Comparison of ENCODE assay signal across 9 mouse cellular contexts in genomic region chrX:73774802-73775483, GRCm38 (mm10). TPM values are rescaled to one million over a fixed set of nuclear protein-coding genes. Genes with fewer than 3 reads are reported as not detected.
A peak's percentile ranks its signal among the peaks of the same experiment; 100 is the strongest.
DNase-seq lines count a peak whose midpoint lies in the region; ATAC-seq and TF ChIP-seq lines count a peak whose summit lies in the region.
"Had no signal": no experiment of that assay in that cellular context is flagged by ENCODE, and none has a peak within 500 bp of the region (broad histone marks: within the 10 kb centered on the region; RNA-seq: fewer than 3 reads in every experiment).

No protein-coding gene starts in this region.

- H3K9ac ChIP-seq in liver, postnatal 0 days (replicated peaks), result no peak overlapping the region
- H3K9ac ChIP-seq in liver, embryonic 11.5 days (ENCODE audit: low read depth, low read length), result no peak overlapping the region
- H3K9ac ChIP-seq in heart, embryonic 15.5 days, result peak overlapping the region; percentile 56

- no peak for TF ChIP-seq EP300 in liver, postnatal 0 days (IDR thresholded peaks at IDR 0.05; ENCODE audit: low read depth)

- WGBS in liver, postnatal 0 days (ENCODE audit: insufficient replicate concordance), result 67% methylated on average over 10 of the region's 10 CpGs
- WGBS in liver, embryonic 11.5 days, result 81% methylated on average over 10 of the region's 10 CpGs
- WGBS in heart, embryonic 15.5 days, result 51% methylated on average over 10 of the region's 10 CpGs
- WGBS in olfactory bulb, adult 2 months, result 70% methylated on average over 10 of the region's 10 CpGs

- H3K4me2 ChIP-seq in liver, postnatal 0 days (ENCODE audit: low read depth, low read length), result no peak overlapping the region
- no peak overlapping the region for H3K4me2 ChIP-seq in liver, embryonic 11.5 days
- peak overlapping the region; percentile 57 for H3K4me2 ChIP-seq in heart, embryonic 15.5 days

- ATAC-seq in liver, postnatal 0 days, result peak; percentile 26
- ATAC-seq in liver, embryonic 11.5 days (replicated peaks; ENCODE audit: low FRiP score), result no peak; the same call in 1 of the 2 replicates
- peak; percentile 61 for ATAC-seq in heart, embryonic 15.5 days (replicated peaks; ENCODE audit: insufficient number of reproducible peaks, insufficient read depth, low FRiP score, low read depth)

- H3K27me3 ChIP-seq in liver, postnatal 0 days (ENCODE audit: insufficient read depth, low read length), result no peaks in the 10 kb centered on the region
- peaks cover 5% of the 10 kb centered on the region; the same call in 1 of the 2 replicates for H3K27me3 ChIP-seq in liver, embryonic 11.5 days (replicated peaks; ENCODE audit: control insufficient read depth, insufficient read depth, low read length)
- H3K27me3 ChIP-seq in heart, embryonic 15.5 days, result no peaks in the 10 kb centered on the region

- no peak for DNase-seq in liver, postnatal 0 days
- DNase-seq in liver, embryonic 11.5 days (ENCODE audit: low spot score), result no peak
- peak; percentile 9 to 52 for DNase-seq in kidney, postnatal 25 days
- no peak for DNase-seq in cerebellum, postnatal 14 days
- DNase-seq in right cerebral cortex, adult 18-20 months, result no peak
- no peak for DNase-seq in adipocyte (ENCODE audit: low spot score)

- no peaks in the 10 kb centered on the region for H3K9me3 ChIP-seq in liver, postnatal 0 days (ENCODE audit: low read length)
- no peaks in the 10 kb centered on the region for H3K9me3 ChIP-seq in liver, embryonic 11.5 days (ENCODE audit: control insufficient read depth, low read length)
- no peaks in the 10 kb centered on the region for H3K9me3 ChIP-seq in heart, embryonic 15.5 days (replicated peaks)

- no peak overlapping the region for H3K4me3 ChIP-seq in liver, postnatal 0 days (ENCODE audit: low read depth, low read length)
- no peak overlapping the region for H3K4me3 ChIP-seq in liver, embryonic 11.5 days (ENCODE audit: low read depth, low read length)
- H3K4me3 ChIP-seq in heart, embryonic 15.5 days, result peak overlapping the region; percentile 46
- 0 out of 2 replicates have a peak overlapping the region, but pooled peaks have one; percentile 15 for H3K4me3 ChIP-seq in olfactory bulb, adult 2 months (ENCODE audit: insufficient read depth, low read depth, low read length)
- H3K4me3 ChIP-seq: erythroblast, embryonic 14.5 days had no signal

- TF ChIP-seq POLR2A in olfactory bulb, adult 2 months (IDR thresholded peaks at IDR 0.05; ENCODE audit: insufficient read depth, low read depth, low read length), result no peak

- no peak for TF ChIP-seq CTCF in liver, postnatal 0 days (IDR thresholded peaks at IDR 0.05; ENCODE audit: low read depth)
- no peak for TF ChIP-seq CTCF in olfactory bulb, adult 2 months (IDR thresholded peaks at IDR 0.05; ENCODE audit: insufficient read depth, low read depth, low read length)

- H3K36me3 ChIP-seq in liver, postnatal 0 days (replicated peaks; ENCODE audit: insufficient read depth, low read length), result peaks cover 11% of the 10 kb centered on the region
- no peaks in the 10 kb centered on the region; the same call in none of the 2 replicates for H3K36me3 ChIP-seq in liver, embryonic 11.5 days (ENCODE audit: control insufficient read depth, insufficient read depth, low read length)
- H3K36me3 ChIP-seq in heart, embryonic 15.5 days, result peaks cover 23% of the 10 kb centered on the region

- H3K4me1 ChIP-seq in liver, postnatal 0 days (ENCODE audit: insufficient read depth), result no peaks in the 10 kb centered on the region
- no peaks in the 10 kb centered on the region for H3K4me1 ChIP-seq in liver, embryonic 11.5 days (replicated peaks; ENCODE audit: control insufficient read depth, insufficient read depth, low read length)
- H3K4me1 ChIP-seq in heart, embryonic 15.5 days (replicated peaks), result peaks cover 7% of the 10 kb centered on the region
- H3K4me1 ChIP-seq in olfactory bulb, adult 2 months (ENCODE audit: control insufficient read depth, insufficient read depth, low read length), result peaks cover 12% of the 10 kb centered on the region; the same call in 1 of the 2 replicates

- peak overlapping the region; percentile 22; the same call in 1 of the 2 replicates for H3K27ac ChIP-seq in liver, postnatal 0 days (ENCODE audit: low read depth)
- H3K27ac ChIP-seq in liver, embryonic 11.5 days (ENCODE audit: low read depth, low read length), result no peak overlapping the region
- peak overlapping the region; percentile 92 for H3K27ac ChIP-seq in heart, embryonic 15.5 days
- peak overlapping the region; percentile 53; the same call in 1 of the 2 replicates for H3K27ac ChIP-seq in olfactory bulb, adult 2 months (ENCODE audit: insufficient read depth, low read depth, low read length)

RNA-seq across cellular contexts. Expression of gene Srpk3, which starts 0.7 kb away (rescaled TPM):
- 1.7 TPM in 2 replicates for polyA plus RNA-seq in liver, postnatal 0 days (2015; fragmentation: Nextera tagmentation; extraction: Ambion mirVana)
- 0.81 and 1.3 TPM in 2 replicates for polyA plus RNA-seq in liver, embryonic 11.5 days (2014; fragmentation: Nextera tagmentation; extraction: Ambion mirVana)
- polyA plus RNA-seq in heart, embryonic 15.5 days (2015; fragmentation: Nextera tagmentation; extraction: Ambion mirVana), result 82.3 and 85.7 TPM in 2 replicates
- polyA plus RNA-seq in olfactory bulb, adult 2 months (2012; ENCODE audit: insufficient read depth, insufficient read length, low replicate concordance, missing spikeins), result not detected in 2 replicates
- polyA plus RNA-seq: erythroblast, embryonic 14.5 days had no signal

RNA-seq across cellular contexts. Expression of gene Idh3g, which starts 11.8 kb away (rescaled TPM):
- polyA plus RNA-seq in liver, postnatal 0 days (2015; fragmentation: Nextera tagmentation; extraction: Ambion mirVana), result 83.7 and 88.1 TPM in 2 replicates
- 196 and 206 TPM in 2 replicates for polyA plus RNA-seq in liver, embryonic 11.5 days (2014; fragmentation: Nextera tagmentation; extraction: Ambion mirVana)
- polyA plus RNA-seq in heart, embryonic 15.5 days (2015; fragmentation: Nextera tagmentation; extraction: Ambion mirVana), result 410 and 432 TPM in 2 replicates
- not detected in 2 replicates for polyA plus RNA-seq in olfactory bulb, adult 2 months (2012; ENCODE audit: insufficient read depth, insufficient read length, low replicate concordance, missing spikeins)

RNA-seq across cellular contexts. Expression of gene Ssr4, which starts 11.9 kb away (rescaled TPM):
- polyA plus RNA-seq in liver, postnatal 0 days (2015; fragmentation: Nextera tagmentation; extraction: Ambion mirVana), result 183 and 185 TPM in 2 replicates
- 207 and 230 TPM in 2 replicates for polyA plus RNA-seq in liver, embryonic 11.5 days (2014; fragmentation: Nextera tagmentation; extraction: Ambion mirVana)
- polyA plus RNA-seq in heart, embryonic 15.5 days (2015; fragmentation: Nextera tagmentation; extraction: Ambion mirVana), result 135 and 152 TPM in 2 replicates
- polyA plus RNA-seq in olfactory bulb, adult 2 months (2012; ENCODE audit: insufficient read depth, insufficient read length, low replicate concordance, missing spikeins), result not detected in 2 replicates

RNA-seq across cellular contexts. Expression of gene Plxnb3, which starts 18.1 kb away (rescaled TPM):
- 0.15 and 0.23 TPM in 2 replicates for polyA plus RNA-seq in liver, postnatal 0 days (2015; fragmentation: Nextera tagmentation; extraction: Ambion mirVana)
- 0.36 and 0.49 TPM in 2 replicates for polyA plus RNA-seq in liver, embryonic 11.5 days (2014; fragmentation: Nextera tagmentation; extraction: Ambion mirVana)
- polyA plus RNA-seq in heart, embryonic 15.5 days (2015; fragmentation: Nextera tagmentation; extraction: Ambion mirVana), result 0.57 and 0.75 TPM in 2 replicates
- not detected in 2 replicates for polyA plus RNA-seq in olfactory bulb, adult 2 months (2012; ENCODE audit: insufficient read depth, insufficient read length, low replicate concordance, missing spikeins)
- polyA plus RNA-seq: erythroblast, embryonic 14.5 days had no signal

RNA-seq across cellular contexts. Expression of gene Pdzd4, which starts 49.8 kb away (rescaled TPM):
- 0.04 and 0.06 TPM in 2 replicates for polyA plus RNA-seq in liver, postnatal 0 days (2015; fragmentation: Nextera tagmentation; extraction: Ambion mirVana)
- 0.25 and 0.86 TPM in 2 replicates for polyA plus RNA-seq in liver, embryonic 11.5 days (2014; fragmentation: Nextera tagmentation; extraction: Ambion mirVana)
- 0.30 and 0.57 TPM in 2 replicates for polyA plus RNA-seq in heart, embryonic 15.5 days (2015; fragmentation: Nextera tagmentation; extraction: Ambion mirVana)
- polyA plus RNA-seq in olfactory bulb, adult 2 months (2012; ENCODE audit: insufficient read depth, insufficient read length, low replicate concordance, missing spikeins), result 83.9 TPM in 1 of 2 replicates, not detected in the other
- polyA plus RNA-seq: erythroblast, embryonic 14.5 days had no signal

Comparison
In these comparisons a context has a peak if more than half of its experiments do, and no peak if none do; other contexts are left out.
1. DNase-seq: peak in kidney, postnatal 25 days (2 of 2); none in liver, postnatal 0 days (single experiment), liver, embryonic 11.5 days (single experiment), cerebellum, postnatal 14 days (0 of 2), right cerebral cortex, adult 18-20 months (single experiment) and adipocyte (single experiment).
2. H3K4me3 ChIP-seq: peak in heart, embryonic 15.5 days (single experiment) and olfactory bulb, adult 2 months (single experiment); none in liver, postnatal 0 days (single experiment) and liver, embryonic 11.5 days (single experiment).
3. RNA of gene Srpk3, which starts 0.7 kb away (polyA plus RNA-seq): 82.3 to 85.7 TPM in heart, embryonic 15.5 days; 1.7 TPM in liver, postnatal 0 days, 0.81 to 1.3 TPM in liver, embryonic 11.5 days and not detected in olfactory bulb, adult 2 months; every median in the first group is over 10 times any median in the second.